Mouse (Mus musculus) left cerebral cortex, postnatal 10 days (tissue): ENCODE data around the gene Col23a1. TPM values are rescaled to one million over a fixed set of nuclear protein-coding genes. Genes with fewer than 3 reads are reported as not detected.
A peak's percentile ranks its signal among the peaks of the same experiment; 100 is the strongest.
"Not testable (repeated sequence)": the region's sequence is repeated elsewhere in the genome, so short reads cannot be mapped to it uniquely, and the experiment has no call there.

Experiments
- DNase-seq, 2 experiments: peaks; one replicate each; pipeline ENCODE4 v3.0.0; 2021 to 2022; ENCODE audit warnings: low spot score in 2 of 2, mixed read lengths in 1 of 2; ENCODE audit errors: extremely low spot score in 1 of 2
- intact Hi-C: fragments of 180-260 bp; cut with DNase I; formaldehyde crosslinking; loops from one replicate; pipeline ENCODE4 v1.15.1; 2025
- total RNA-seq, 2 experiments: library from RNA; stranded (reverse); gene quantifications; 2 replicates each; pipeline ENCODE4 v1.2.3; 2021

Col23a1 gene
- total RNA-seq, 2 experiments from 2014 or later: 12.1 to 12.4 TPM

- no peak for DNase-seq
- intact Hi-C loops: loop anchor here (2.0 kb wide), 1 partner anchor 62 kb away; no protein-coding TSS in a partner anchor
Measured at GRCm38 (mm10) chr11:51618894-51619408, 329.2 kb downstream of the Col23a1 start.

DNA sequence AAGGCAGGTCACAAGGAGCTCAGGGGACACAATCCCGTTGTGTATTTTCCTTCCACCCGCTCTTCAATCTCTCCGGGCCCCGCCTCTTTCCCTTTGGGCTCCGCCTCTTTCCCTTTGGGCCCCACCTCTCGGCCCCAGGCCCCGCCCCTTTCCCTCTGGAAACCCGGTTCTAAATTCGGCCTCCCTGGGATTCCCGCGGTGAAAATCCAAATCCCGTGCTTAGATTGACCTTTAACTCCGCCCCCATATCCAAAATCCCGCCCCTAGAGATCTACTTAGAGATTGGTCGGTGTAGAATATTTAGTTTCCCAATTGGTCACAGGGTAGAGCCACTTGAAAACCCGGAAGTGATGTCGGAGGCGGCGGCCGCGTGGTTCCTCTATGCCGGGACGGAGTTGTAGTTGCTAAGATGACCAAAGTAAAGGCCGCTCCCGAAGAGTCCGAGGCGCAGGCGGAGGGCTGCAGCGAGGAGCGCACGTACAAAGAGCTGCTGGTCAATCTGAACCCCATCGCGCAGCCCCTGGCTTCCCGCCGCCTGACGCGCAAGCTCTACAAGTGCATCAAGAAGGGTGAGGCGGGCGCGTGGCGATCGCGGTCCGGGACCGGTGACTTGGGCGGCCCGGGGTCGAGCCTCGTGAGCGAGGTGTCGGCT, 329.8 kb downstream of the Col23a1 start, which contains the start of gene Nhp2:
Nhp2 (plus strand) TSS at position 327 of the 652 bp plus-strand sequence.
- peak; percentile 94 to 97 for DNase-seq
- intact Hi-C loops: loop anchor here (2.0 kb wide), 1 partner anchor 61 kb away; no protein-coding TSS in a partner anchor

GRCm38 (mm10) chr11:51620084-51620483, 330.4 kb downstream of the Col23a1 start:
- no peak for DNase-seq
- intact Hi-C loops: no loop called here

DNA sequence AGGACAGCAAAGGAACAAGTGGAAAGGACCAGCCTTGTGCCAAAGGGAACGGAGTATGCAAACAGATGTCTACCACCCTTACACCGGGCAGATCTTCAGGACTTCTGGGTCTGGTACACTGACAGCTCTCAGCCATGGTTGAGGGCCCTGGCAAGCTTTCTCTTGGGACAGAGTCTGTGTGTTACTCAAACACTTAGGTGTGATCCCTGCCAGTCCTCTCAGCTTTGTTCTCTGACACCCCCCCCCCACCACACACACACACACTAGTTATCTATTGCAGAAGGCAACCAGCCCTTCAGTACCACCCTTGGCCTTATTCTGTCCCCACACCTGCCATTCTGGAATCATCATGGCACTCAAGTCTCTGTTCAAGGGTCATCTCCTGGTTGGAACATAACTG, 332.1 kb downstream of the Col23a1 start:
- DNase-seq: no peak
- intact Hi-C loops: no loop called here

- intact Hi-C loops: no loop called here
- peak; percentile 60 to 67 for DNase-seq
Measured at GRCm38 (mm10) chr11:51622971-51623491, 333.3 kb downstream of the Col23a1 start.

- intact Hi-C loops: no loop called here
- peak in 1 of 2 experiments; percentile 11 for DNase-seq
Measured at GRCm38 (mm10) chr11:51625187-51625820, 335.6 kb downstream of the Col23a1 start.

DNA sequence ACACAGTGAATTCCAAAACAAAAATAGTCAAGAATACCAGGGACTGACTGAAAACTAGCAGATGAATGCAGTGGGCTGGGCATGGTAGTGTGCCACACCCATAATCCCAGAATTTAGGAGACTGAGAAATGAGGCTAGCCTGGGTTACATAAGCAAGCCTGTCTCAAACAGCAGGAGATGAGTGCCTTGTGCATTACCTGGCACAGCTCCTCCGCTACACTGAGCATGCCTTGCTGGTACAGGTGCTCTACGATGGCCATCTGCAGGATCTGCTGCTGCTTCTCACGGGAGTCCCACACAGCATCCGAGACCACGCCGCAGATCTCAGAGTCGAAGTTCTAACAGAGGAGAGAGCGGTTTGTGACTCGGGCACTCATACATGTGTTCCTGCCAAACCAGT, 337.7 kb downstream of the Col23a1 start:
- intact Hi-C loops: no loop called here
- no peak for DNase-seq

DNA sequence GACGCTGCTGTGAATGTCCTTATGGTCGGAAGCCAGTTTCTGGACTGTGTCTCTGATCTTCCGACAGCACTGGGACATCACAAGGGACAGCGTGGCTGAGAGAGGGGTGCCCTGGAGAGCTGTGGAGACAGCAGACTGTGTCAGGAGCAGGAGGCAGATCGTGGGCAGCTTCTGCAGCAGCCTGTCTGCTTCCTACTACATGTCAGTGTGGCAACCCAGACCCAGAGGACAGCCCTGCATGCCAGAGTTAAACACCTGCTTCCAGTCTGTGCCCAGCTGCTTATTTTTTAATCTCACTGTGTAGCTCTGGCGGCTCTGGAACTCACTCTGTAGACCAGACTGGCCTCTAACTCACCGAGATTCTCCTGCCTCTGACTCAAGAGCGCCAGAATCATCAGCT, 338.2 kb downstream of the Col23a1 start:
- intact Hi-C loops: no loop called here

DNA sequence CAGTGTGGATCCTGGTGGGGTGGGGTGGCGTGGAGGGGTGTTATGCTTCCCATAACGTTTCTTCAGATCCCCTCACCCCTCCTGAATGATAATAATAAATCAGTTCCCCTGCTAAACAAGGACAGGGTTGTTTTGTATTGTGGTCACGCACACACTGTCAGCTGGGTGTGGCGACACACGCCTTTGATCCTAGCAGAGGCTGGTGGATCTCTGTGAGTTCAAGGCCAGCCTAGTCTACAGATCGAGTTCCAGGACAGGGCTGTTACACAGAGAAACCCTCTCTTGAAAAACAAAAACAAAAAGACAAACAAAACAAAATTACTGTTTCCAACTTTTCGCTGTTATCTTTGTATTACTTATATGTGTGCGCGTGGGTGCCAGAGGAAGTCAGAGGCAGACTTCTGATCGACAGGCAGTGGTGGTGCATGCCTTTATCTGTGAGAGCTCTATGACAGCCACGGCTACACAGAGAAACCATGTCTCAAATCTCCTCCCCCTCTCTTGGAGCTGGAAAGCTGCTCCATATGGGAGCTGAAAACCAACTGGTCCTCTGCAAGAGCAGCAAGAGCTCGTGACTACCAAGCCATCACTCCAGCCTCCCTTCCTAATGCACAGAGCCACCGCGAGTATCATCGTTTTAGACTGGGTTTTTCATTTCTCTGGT, 340.1 kb downstream of the Col23a1 start:
- no peak for DNase-seq
- intact Hi-C loops: no loop called here

More for the DNA sequence above, 338.2 kb downstream of the Col23a1 start:
- no peak for DNase-seq

- DNase-seq: no peak
- intact Hi-C loops: no loop called here
Measured at GRCm38 (mm10) chr11:51632130-51632753, 342.5 kb downstream of the Col23a1 start.

DNA sequence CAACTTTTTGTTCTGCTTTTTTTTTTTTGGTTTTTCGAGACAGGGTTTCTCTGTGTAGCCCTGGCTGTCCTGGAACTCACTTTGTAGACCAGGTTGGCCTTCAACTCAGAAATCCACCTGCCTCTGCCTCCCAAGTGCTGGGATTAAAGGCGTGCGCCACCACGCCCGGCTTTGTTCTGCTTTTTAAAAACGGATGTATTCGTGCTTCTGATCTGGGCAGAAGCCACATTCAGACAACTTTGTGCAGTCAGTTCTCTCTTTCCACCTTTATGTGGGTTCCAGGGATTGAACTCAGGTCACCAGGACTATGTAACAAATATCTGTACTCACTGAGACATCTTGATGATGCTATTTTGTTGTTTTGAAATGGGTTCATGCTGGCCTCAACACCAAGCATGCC, 343.5 kb downstream of the Col23a1 start:
- DNase-seq, intact Hi-C loops: not testable (repeated sequence)

Other genes starting within 250 kb of the Col23a1 start
- not detected for gene Olfr1375, start 241.8 kb upstream of the Col23a1 start, total RNA-seq
- gene Zfp354a, start 230.7 kb upstream of the Col23a1 start, total RNA-seq: 10 to 100 TPM in 1 of 2 experiments, 1 to 10 TPM in 1; 9.7 to 10.6 TPM
- not detected for gene Gm12569, start 69.4 kb upstream of the Col23a1 start, total RNA-seq
- gene Clk4, start 28.2 kb upstream of the Col23a1 start, total RNA-seq: 10 to 100 TPM; 90.7 to 99.4 TPM
- not detected for gene BC049762, start 26.9 kb upstream of the Col23a1 start, total RNA-seq